Mouse (Mus musculus): ENCODE results near the gene Gtf3c1. TPM values are rescaled to one million over a fixed set of nuclear protein-coding genes. Genes with fewer than 3 reads are reported as not detected.

The Gtf3c1 gene
- total RNA-seq, 2 experiments from 2014 or later, result 60.1 to 65.7 TPM

DNA sequence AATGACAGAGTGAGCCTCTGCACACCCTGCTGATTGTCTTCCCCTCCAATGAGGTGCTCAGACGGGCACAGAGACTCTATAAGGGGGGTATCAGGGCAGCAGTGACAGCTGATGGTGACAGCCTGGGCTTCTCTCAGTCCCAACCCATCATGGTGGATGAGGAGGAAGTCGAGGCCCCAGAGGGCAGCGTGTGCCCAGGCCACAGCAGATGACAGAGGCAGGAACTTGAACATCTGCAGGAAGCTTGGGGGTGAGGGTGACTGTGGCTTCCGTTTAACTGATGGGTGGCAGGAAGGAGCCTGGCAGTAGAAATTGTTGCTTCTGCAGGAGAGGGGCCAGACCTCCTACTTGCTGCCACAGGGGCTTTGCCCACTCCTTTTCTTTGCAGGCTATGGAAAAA is 77.3 kb downstream of the Gtf3c1 start:
- DNase-seq (ENCODE audit: low spot score), result no peak
- intact Hi-C loops (cut with DNase I), result no loop called here

DNA sequence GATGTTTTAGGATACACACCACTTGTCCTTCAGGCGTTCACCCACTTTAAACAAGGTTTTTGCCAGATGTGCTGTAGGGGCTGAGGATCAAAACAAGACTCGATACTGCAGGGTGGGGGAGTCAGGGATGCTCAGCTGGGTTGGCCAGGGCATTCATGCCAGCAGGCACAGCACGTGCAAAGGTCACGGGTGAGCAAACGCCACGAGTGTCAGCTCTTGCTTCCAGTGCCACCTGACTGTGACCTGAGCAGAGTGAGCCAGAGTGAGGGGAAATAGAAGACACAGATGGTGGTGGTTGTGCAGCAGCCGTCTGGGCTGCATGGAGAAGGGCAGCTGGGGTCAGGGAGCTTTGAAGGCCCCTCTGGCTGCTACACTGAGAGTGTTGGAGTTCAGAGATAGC is 81.8 kb downstream of the Gtf3c1 start:
- intact Hi-C loops (cut with DNase I), result no loop called here
- no peak for DNase-seq (ENCODE audit: low spot score)

DNA sequence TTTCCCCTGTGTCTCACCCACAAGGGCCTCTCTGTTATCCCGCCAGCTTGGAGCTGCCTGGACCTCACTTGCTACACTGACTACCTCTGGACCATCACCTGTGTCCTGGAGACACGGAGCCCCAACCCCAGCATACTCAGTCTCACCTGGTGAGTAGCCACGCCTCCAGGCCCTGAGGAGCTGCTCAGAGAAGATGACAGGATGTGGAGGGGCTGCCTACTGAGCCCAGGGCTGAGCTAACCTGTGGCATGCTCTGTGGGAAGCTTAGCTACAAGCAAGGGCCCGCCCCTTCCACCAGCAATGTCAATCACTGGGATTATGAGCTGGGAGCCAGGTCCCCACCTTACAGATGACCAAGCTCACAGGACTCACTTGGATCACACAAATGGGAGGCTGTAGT is 82.4 kb downstream of the Gtf3c1 start:
- DNase-seq (ENCODE audit: low spot score), result no peak
- intact Hi-C loops (cut with DNase I), result no loop called here

DNA sequence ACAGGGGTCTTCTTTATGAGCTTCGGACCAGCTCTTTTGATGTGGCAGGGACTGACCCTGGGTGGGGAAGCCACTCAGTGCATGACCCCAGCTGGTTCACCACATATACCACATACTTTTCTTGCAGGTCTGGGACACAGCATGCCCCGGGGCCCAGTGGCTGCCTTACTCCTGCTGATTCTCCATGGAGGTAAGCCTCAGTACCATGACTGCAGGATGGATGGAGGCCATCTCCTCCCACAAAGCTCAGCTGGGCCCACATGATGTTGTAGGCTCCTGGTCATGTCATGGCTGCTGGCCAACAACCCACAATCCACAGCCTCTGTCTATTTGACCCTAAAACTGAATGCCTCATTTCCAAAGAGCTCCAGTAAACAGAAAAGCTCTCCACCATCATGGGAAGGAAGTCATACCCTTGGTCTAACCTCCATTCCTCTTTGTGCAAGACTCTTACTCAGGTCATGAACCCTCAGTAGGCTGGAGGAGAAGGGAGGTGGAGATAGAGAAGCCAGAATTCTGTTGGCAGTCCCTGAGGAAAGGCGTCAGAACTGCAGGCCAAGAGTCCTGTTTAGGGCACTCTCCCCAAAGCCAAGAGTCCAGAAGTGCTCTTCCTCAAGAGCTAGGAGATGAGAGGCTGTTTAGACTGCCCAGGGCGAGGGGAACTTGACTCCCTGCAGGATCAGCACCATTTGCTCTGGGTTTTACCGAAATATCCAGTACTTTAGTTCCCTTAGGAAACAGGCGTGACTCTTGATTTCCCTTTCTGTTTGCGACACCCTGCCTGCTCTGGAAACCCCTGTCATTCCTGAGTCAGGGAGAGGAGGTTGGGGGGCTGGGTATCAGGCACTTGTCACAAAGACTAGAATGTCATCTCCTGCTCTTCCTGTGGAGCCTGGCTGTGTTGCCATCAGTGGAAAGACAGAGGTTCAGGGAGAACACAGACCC is 84.6 kb downstream of the Gtf3c1 start:
- intact Hi-C loops (cut with DNase I), result no loop called here
- no peak for DNase-seq (ENCODE audit: low spot score)

DNA sequence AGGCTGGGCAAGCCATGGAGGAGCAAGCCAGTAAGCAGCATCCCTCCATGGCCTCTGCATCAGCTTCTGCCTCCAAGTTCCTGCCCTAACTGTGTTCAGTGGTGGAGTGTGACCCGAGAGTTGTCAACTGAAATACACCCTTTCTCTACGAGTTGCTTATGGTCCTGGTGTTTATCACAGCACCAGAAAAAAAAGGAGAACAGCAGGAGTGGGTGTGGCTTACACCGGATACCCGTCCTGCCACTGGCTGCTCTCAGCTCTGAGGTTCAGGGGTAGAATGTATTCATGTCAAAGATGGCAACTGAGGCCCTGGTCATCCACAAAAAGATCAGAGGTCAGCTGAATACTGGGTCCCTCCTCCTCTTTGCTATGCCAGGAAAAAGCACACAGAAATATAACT is 87.5 kb downstream of the Gtf3c1 start:
- DNase-seq (ENCODE audit: low spot score), result no peak
- intact Hi-C loops (cut with DNase I), result no loop called here

DNA sequence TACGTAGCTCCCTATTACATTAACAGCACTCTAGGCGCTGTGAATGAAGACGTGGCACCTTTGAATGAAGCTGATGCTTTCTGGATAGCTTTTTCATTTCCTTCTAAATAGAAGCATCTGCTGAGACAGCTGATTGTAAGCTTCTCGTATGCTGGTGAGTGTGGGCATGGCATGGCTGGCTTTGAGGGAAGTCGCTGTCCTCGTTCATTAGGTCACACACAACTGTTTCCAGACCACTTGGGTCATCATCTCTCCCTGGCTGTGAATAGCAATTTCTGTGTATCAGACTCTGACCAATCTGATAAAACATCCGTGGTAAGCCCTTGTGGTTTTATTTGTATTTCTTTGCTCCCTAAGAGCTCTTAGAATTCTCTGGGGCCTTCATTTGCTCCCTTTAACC is 89.6 kb downstream of the Gtf3c1 start:
- no peak for DNase-seq (ENCODE audit: low spot score)
- intact Hi-C loops (cut with DNase I), result no loop called here

DNA sequence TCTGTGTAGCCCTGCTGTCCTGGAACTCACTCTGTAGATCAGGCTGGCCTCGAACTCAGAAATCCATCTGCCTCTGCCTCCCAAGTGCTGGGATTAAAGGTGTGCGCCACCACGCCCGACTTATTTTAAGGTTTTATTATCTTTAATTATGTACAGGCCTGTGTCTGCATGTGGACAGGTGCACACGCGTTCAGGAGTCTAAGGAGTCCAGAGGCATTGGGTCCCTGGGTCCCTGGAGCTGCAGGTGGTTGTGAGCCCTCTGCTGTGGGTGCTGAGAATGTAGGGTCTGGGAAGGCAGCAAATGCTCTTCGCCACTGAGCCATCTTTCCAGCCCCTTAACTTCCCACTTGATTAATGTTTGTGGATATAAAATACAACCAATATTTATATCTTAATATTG is 92.1 kb downstream of the Gtf3c1 start:
- intact Hi-C loops (cut with DNase I), result no loop called here

DNA sequence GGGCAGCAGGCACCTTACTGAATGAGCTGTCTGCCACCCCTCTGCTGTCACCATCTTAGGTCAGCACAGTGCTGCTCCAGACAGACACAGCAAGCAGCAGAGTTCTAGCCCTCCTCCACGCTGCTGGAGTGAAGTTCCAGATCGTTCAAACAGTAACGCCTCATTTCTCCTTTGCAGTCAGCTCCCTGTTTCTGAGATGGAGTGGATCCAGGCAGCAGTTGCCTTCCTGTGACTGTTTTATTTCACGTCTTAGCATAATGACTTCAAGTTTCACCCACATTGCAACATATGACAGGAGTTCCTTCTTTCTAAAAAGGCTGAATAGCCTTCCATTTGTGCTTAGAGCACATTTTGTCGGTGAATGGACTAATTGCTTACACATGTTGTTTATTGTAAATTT is 94.0 kb downstream of the Gtf3c1 start:
- no peak for DNase-seq (ENCODE audit: low spot score)
- intact Hi-C loops (cut with DNase I), result no loop called here

More for the DNA sequence above, 92.1 kb downstream of the Gtf3c1 start:
- DNase-seq (ENCODE audit: low spot score), result no peak

DNA sequence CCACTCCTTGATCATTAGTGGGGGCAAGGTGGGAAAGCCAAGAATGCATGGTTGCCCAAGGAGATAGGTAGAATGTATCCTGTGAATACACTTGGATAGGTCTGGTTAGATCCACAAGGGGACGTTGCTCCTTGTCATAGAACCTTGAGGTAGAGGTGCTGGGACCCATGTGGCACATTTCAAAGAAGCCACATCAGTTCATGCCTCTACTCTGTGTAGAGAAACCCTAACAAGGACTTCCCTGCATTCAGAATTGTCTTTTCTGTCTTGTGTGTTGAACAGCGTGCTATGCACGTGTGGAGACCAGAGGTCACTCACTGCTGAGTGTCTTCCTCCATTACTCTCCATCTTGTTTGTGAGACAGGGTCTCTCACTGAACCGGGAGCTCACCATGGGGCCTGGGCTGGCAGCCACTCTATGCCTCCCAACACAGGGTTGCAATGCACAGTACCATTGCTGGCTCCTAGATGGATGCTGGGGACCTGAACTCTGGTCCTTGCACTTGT is 99.3 kb downstream of the Gtf3c1 start:
- intact Hi-C loops (cut with DNase I), result no loop called here
- DNase-seq (ENCODE audit: low spot score), result no peak

DNA sequence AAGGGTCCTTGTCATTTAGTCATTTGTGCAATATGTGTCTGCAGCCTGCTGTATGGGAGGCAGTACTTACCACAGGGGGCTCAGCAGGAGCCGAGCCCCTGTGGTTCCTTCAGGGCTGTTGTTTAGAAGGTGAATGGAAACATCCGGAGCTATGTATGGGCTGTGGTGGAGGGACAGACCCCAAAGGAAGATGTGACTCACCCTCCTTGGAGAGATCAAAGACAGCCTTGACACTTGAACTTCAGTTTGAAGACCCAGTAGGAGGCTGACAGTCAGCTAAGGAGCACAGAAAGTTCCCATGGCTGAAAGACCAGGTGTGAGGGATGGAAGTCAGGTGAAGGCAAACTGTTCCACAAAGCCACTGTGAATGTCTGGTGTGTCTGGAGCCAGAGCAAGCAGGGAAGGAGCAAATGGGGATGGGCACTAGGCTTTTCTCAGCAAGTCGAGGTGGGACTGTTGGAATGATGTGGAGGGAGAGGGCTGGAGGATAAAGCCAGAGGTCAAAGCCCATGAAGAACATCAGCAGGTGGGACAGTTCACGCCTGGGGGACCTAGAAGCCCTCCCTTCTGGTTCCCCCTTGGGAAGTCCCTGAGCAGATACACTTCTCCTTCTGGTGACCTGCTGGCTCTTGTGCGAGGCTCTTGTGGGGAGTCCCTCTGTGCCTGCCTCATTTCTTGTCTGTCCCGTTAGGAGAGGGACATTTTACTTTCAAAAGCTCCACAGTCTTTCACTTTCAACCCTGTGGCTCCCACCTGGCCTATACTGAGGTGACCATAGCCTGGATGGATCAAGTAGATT is 100.0 kb downstream of the Gtf3c1 start:
- intact Hi-C loops (cut with DNase I), result no loop called here
- no peak for DNase-seq (ENCODE audit: low spot score)

DNA sequence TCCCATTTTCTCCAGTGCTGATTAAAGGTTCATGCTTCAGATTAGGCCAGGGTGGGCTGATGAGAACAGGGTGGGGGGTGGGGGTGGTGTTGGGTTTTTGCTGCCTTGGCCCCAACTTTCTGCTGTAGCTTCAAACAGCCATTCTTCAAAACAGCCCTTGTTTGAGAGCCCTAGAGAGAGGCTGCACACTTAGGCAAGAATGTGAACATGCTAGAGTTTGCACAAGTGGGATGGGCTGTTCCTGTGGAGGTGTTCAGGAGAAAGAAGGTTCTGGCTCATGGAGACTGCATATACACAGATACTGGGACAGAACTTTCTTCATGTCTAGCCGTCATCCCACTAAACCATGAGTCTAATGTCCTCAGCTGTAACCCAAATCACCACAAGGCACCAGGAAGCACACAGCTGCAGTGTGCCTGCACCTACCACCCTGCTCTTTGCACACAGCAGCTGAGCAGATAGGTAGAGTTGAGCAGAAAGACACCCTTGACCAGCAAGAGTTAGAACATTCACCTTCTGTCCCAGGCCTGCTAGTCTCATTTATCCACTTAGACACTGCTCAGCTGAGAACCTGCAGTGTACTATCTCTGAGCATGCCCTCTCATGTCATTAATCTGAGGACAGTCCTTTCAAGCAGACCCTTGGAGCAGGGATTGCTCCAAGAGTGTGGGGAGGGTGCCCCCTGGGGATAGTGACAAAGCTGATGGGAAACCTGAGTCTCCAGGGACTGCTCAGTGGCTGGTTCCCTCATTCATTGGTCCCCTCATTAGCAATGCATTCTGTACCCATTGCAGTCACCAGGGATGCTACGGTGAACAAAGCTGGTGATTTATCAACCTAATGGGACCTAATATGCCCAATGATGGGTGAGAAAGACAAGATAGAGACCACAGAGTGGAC is 101.1 kb downstream of the Gtf3c1 start:
- intact Hi-C loops (cut with DNase I), result no loop called here
- no peak for DNase-seq (ENCODE audit: low spot score)

DNA sequence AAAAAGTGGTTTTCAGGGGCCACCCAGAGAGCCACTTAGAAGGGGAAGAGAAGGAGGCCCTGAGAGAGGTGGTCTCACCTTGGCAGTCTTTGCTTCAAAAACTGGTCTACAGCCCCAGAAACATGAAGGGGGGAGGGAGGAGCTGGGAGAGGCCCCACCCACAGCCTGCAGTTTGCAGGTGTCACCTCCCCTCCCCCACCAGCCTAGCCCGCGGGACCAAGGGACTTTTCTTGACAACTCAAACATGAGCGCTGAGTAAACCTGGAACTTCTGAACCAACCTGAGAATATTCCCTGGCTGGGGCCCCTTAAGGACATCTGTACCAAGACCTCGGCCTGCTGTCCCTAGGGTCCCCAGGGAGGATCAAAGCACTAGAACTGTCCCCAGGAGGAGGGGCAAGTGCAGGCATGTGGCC is 101.8 kb downstream of the Gtf3c1 start:
- no peak for DNase-seq (ENCODE audit: low spot score)
- intact Hi-C loops (cut with DNase I), result no loop called here

DNA sequence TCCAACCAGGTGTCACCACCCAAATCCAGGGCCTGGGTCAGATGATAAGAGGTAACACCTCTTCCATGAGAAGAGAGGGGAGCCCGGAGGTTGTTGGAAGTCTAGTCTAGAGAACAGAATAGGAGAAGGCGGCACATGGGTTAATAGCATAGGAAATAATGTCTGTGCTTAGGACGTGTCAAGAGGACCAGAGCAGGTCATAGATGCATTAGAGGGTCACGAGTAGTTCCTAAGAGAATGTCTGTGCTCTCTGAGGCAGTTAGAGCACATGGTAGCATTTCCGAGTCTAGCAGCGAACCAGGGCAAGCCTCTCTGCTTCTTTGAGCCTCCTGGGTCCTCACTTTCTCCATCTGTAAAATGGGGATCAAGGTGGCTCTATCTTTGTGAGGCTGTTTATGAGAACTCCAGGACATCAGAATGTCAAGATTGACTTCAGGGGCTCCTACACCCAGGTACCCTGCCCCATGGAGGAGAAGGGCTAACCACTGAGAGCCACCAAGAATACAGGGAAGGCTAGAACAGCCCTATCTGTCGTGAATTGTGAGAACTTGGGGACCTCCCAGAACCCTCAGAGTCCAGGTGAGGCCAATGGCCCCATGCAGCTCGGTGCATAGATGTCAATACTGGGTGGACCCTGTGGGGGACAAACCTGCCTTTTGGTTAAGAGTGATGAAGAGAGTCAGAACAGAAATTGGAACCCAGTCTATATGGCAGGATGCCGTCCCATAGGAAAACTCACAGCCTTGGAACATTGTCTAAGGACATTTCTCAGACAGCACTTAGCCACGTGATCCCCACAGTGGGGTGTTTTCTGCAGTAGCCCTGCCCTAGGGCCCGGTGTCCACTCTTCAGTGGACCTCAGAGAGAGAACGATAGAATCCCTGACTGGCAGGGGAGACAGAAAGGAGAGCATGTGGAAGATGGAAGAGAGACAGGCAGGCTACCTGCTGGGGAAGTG is 102.9 kb downstream of the Gtf3c1 start:
- no peak for DNase-seq (ENCODE audit: low spot score)
- intact Hi-C loops (cut with DNase I), result no loop called here

DNA sequence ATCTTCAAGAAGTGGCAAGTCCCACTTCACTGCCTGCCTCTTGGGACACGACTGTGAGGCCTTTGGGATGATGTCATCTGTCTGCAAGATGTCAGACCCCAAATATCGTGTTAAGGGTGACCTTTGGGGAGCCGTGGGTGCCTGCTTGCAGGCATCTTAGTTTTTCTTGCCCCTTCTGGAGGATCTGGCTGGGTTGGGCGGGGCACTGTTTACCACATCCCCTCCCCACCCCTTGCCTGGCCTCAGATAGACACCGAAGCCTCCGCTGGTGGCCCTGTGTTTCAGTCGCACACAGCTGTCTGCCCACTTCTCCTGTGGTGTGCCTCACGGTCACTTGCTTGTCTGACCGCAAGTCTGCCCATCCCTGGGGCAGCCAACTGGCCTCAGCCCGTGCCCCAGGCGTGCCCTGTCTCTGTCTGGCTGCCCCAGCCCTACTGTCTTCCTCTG is 104.4 kb downstream of the Gtf3c1 start, which contains the start of gene Il21r:
Gene Il21r (plus strand): TSS at position 245 of the 447 bp plus-strand sequence.
- intact Hi-C loops (cut with DNase I), result no loop called here
- DNase-seq (ENCODE audit: low spot score), result peak; percentile 14

DNA sequence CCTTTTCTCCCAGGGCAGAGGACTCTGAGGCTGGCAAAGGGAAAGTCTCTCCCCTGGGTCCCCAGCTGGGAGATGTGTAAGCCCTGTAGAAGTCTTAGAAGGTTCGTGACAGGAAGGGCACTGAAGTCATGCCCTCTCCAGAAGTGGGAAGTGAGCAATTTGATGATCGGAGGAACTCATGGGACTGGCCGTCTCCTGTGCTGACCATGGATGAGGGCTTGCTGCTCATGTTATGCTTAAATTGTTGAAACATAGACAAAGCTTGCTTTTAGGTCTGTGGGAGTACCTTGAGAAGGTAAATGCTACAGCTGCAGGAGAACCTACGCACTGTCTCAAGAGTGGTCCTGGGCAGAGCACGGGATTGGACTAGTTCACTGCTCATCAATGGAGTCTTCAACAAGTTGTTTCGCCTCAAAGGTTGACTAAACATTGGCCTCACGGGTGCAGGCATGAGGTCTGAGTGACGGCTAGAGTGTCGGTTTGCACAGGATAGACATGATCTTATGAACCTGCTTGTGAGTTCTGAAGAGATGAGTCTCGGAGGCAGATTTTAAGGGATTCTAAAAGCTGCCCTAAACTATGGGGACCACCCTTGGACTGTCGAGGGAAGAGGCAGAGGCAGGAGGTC is 105.6 kb downstream of the Gtf3c1 start:
- intact Hi-C loops (cut with DNase I), result no loop called here
- DNase-seq (ENCODE audit: low spot score), result no peak

DNA sequence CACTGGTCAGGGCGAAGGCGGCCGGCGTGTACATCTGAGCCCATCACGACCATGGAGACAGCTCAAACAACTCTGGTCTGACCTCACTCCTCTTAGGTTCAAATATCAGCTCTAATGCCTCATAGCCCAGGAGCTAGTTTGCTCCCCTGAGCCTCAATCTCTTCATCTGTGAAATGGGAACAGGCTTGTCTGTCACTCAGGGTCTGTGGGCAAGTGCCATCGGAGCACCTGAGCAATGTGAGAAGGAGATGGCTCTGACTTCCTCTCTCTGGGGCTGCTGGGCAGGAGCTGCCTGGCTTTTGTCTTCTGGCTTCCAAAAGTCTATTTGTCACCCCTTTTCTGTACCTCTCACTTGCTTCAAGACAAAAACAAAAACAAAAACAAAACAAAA is 106.3 kb downstream of the Gtf3c1 start:
- DNase-seq (ENCODE audit: low spot score), result no peak
- intact Hi-C loops (cut with DNase I), result no loop called here

DNA sequence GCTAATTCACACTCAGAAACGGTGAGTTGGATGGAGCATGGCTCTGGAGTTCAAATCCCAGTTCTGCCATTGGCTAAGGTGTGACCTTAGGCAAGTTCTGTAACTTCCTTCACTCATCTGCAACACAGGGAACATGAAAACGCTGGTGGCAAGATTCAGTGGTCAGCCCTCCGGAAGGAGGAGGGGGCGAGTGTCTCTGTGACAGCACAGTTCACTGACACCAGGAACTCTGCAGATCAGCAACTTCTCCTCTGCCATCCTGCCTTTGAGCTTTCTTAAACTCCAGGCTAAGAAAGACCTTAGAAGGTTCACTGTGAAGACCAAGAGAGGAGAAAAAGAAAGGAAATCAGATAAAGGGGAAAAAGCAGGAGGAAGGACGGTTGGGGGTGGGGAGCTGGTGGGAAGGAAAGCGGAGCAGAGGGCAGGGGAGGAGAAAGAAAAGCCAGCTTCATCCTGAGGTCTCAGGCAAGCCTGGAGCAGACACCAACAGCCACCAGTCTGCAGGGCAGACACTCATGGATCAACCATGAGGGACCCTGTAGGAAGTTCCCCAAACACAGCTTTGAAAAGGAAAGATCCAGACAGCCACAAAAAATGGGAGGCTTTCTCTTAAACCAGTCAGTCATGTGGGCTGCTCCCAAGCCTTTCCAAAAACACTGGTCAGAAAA is 106.8 kb downstream of the Gtf3c1 start:
- intact Hi-C loops (cut with DNase I), result no loop called here
- no peak for DNase-seq (ENCODE audit: low spot score)

DNA sequence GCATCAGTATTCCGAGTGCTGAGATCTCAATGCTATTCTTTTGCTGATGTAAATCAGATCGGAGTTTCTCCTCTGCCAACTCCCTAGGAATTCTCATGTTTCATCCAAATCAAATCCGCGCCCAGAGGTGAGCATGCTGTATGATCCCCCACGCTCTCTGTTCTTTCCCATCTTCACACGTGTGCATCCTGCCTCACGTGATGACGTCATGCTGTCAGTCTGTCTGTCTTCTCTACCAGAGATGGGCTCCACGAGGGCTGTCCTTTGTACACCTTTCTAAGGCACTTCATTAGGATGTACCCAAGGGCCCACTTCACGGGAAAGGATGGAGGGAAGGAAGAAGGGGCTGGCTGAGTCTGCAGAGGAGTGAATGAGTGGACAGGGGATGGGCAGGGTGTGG is 107.4 kb downstream of the Gtf3c1 start:
- intact Hi-C loops (cut with DNase I), result no loop called here
- no peak for DNase-seq (ENCODE audit: low spot score)

Data from heart, postnatal 25 days (tissue).